Mouse (Mus musculus) cerebellum, adult 2 months (tissue): ENCODE data around the gene Rsrp1.

Experiments
- CTCF ChIP-seq: fragments of 200-500 bp; IDR thresholded peaks from 2 replicates; pipeline ENCODE4 v1.5.1; 2011; ENCODE audit warnings: low read depth, mild to moderate bottlenecking, control low read depth, low read length, moderate library complexity, borderline replicate concordance; ENCODE audit not compliant: insufficient read depth
- POLR2A ChIP-seq: fragments of 200-500 bp; IDR thresholded peaks from 2 replicates; pipeline ENCODE4 v1.6.1; 2011; ENCODE audit warnings: low read length, control low read depth, borderline replicate concordance; ENCODE audit not compliant: insufficient read depth

DNA sequence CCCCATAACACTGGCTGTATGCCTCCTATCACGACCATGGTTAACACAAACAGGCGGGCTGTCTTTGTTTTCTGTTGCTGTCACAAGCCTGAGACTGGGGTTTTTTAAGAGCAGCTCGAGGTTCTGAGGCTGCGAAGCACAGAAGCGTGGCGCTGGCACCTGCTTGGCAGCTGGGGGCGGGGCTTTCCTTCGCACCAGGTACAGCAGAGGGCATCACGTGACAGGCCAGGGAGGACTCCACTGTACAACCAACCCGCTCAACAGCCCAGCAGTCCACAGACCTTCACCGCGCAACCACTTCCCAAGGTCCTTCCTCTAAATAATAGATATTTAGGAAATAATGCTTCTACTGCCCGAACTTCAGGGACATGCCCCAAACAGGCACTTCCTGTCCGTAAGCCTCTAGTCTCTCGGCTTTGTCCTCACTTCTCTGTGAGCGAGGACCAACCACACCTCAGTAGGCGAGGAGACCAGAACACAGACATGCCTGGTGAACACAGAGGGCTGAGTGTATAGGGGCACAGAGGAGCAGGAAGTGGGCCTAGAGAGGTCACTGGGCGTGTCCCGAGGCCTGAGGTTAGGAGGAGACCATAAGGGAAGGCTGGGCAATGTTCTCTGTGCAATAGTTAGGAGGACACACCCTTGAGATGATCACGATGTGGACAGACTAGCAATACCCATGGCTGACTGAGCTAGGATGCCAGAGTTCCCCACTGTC lies 44.7 kb downstream of the Rsrp1 start:
- TF ChIP-seq CTCF (no peak), POLR2A (no peak)
